Mouse (Mus musculus) embryonic facial prominence, embryonic 13.5 days (tissue): ENCODE measurements around the gene Sec11a. TPM values are rescaled to one million over a fixed set of nuclear protein-coding genes. Genes with fewer than 3 reads are reported as not detected.

Experiments
- polyA plus RNA-seq: library from polyadenylated mRNA; unstranded; fragments of >200 nt; fragmentation: Nextera tagmentation; extraction: Ambion mirVana; gene quantifications from 2 replicates; pipeline ENCODE4 v1.2.1, GENCODE M21; 2015

Sec11a gene
- polyA plus RNA-seq, 1 experiment from 2014 or later: 212 TPM

Other genes starting within 250 kb of the Sec11a start
- 56.0 and 61.2 TPM in 2 replicates for gene Iqgap1, start 121.8 kb downstream of the Sec11a start, polyA plus RNA-seq
- 3.3 and 3.9 TPM in 2 replicates for gene Zscan2, start 86.9 kb downstream of the Sec11a start, polyA plus RNA-seq
- gene Wdr73, start 46.5 kb downstream of the Sec11a start, polyA plus RNA-seq: 31.5 and 33.0 TPM in 2 replicates
- gene Nmb, start 42.7 kb downstream of the Sec11a start, polyA plus RNA-seq: 5.6 and 5.8 TPM in 2 replicates
- 12.3 and 12.5 TPM in 2 replicates for gene Zfp592, start 45.9 kb upstream of the Sec11a start, polyA plus RNA-seq
- 0.34 and 0.44 TPM in 2 replicates for gene Alpk3, start 109.8 kb upstream of the Sec11a start, polyA plus RNA-seq
- gene Slc28a1, start 167.0 kb upstream of the Sec11a start, polyA plus RNA-seq: not detected in 2 replicates